Comparison of ENCODE assay signal across 9 mouse cellular contexts in genomic region chr8:85397508-85397907, GRCm38 (mm10). TPM values are rescaled to one million over a fixed set of nuclear protein-coding genes. Genes with fewer than 3 reads are reported as not detected.
DNase-seq lines count a peak whose midpoint lies in the region; ATAC-seq and TF ChIP-seq lines count a peak whose summit lies in the region.
"Had no signal": no experiment of that assay in that cellular context is flagged by ENCODE, and none has a peak within 500 bp of the region (broad histone marks: within the 10 kb centered on the region; RNA-seq: fewer than 3 reads in every experiment).

No protein-coding gene starts in this region.

- 48% methylated on average over 5 of the region's 5 CpGs for WGBS in hindbrain, embryonic 10.5 days
- WGBS in hindbrain, embryonic 16.5 days: 47% methylated on average over 5 of the region's 5 CpGs
- 31% methylated on average over 5 of the region's 5 CpGs for WGBS in heart, embryonic 13.5 days

- no peak overlapping the region for H3K4me2 ChIP-seq in hindbrain, embryonic 16.5 days (ENCODE audit: low read length)
- no peak overlapping the region for H3K4me2 ChIP-seq in heart, embryonic 13.5 days
- H3K4me2 ChIP-seq: embryonic facial prominence, embryonic 15.5 days had no signal

- peak; percentile 44 for DNase-seq in hindbrain, embryonic 10.5 days (ENCODE audit: low spot score)
- peak; percentile 12 to 41 for DNase-seq in adrenal gland, postnatal 4 days (ENCODE audit: low spot score in 2 of 2)
- peak; percentile 45 to 47 for DNase-seq in layer of hippocampus, postnatal 10 days (ENCODE audit: low spot score in 2 of 2)
- peak; percentile 10 to 14 for DNase-seq in natural killer cell, adult 2 months (ENCODE audit: low spot score in 2 of 2)
- no peak for DNase-seq in frontal cortex, postnatal 10 days (ENCODE audit: low spot score in 2 of 2)

- no peaks in the 10 kb centered on the region for H3K4me1 ChIP-seq in hindbrain, embryonic 10.5 days (replicated peaks)
- H3K4me1 ChIP-seq in hindbrain, embryonic 16.5 days (ENCODE audit: control insufficient read depth, insufficient read depth, low read depth, low read length): no peaks in the 10 kb centered on the region
- 0 out of 2 replicates have a peak, but pooled peaks cover 5% of the 10 kb centered on the region for H3K4me1 ChIP-seq in E14TG2a.4 (replicated peaks; ENCODE audit: low read depth, low read length)
- H3K4me1 ChIP-seq in heart, embryonic 13.5 days: peaks cover 35% of the 10 kb centered on the region
- H3K4me1 ChIP-seq: embryonic facial prominence, embryonic 15.5 days had no signal

- no peaks in the 10 kb centered on the region for H3K9me3 ChIP-seq in hindbrain, embryonic 10.5 days
- H3K9me3 ChIP-seq in hindbrain, embryonic 16.5 days (ENCODE audit: control insufficient read depth, low read length): no peaks in the 10 kb centered on the region
- H3K9me3 ChIP-seq in E14TG2a.4 (ENCODE audit: low read length): no peaks in the 10 kb centered on the region
- H3K9me3 ChIP-seq in heart, embryonic 13.5 days: no peaks in the 10 kb centered on the region; the same call in 1 of the 2 replicates
- H3K9me3 ChIP-seq: embryonic facial prominence, embryonic 15.5 days had no signal

- no peak overlapping the region for H3K27ac ChIP-seq in hindbrain, embryonic 10.5 days
- H3K27ac ChIP-seq in hindbrain, embryonic 16.5 days (ENCODE audit: low read depth, low read length): no peak overlapping the region
- H3K27ac ChIP-seq in heart, embryonic 13.5 days (replicated peaks): peak overlapping the region; percentile 54
- H3K27ac ChIP-seq: embryonic facial prominence, embryonic 15.5 days had no signal

- H3K9ac ChIP-seq in hindbrain, embryonic 16.5 days (ENCODE audit: low read depth, low read length): no peak overlapping the region
- H3K9ac ChIP-seq in heart, embryonic 13.5 days: 0 out of 2 replicates have a peak overlapping the region, but pooled peaks have one; percentile 47
- H3K9ac ChIP-seq: embryonic facial prominence, embryonic 15.5 days had no signal

- no peak overlapping the region for H3K4me3 ChIP-seq in hindbrain, embryonic 10.5 days
- H3K4me3 ChIP-seq in hindbrain, embryonic 16.5 days (ENCODE audit: low read length): no peak overlapping the region
- H3K4me3 ChIP-seq in E14TG2a.4 (replicated peaks; ENCODE audit: low read length): no peak overlapping the region
- no peak overlapping the region for H3K4me3 ChIP-seq in heart, embryonic 13.5 days
- H3K4me3 ChIP-seq: embryonic facial prominence, embryonic 15.5 days had no signal

- no peaks in the 10 kb centered on the region for H3K27me3 ChIP-seq in hindbrain, embryonic 10.5 days (ENCODE audit: insufficient read depth, poor library complexity, severe bottlenecking)
- no peaks in the 10 kb centered on the region for H3K27me3 ChIP-seq in hindbrain, embryonic 16.5 days (replicated peaks; ENCODE audit: control insufficient read depth, insufficient read depth, low read length)
- H3K27me3 ChIP-seq in E14TG2a.4 (ENCODE audit: insufficient read depth, low read length): 0 out of 2 replicates have a peak, but pooled peaks cover 3% of the 10 kb centered on the region
- no peaks in the 10 kb centered on the region for H3K27me3 ChIP-seq in heart, embryonic 13.5 days (replicated peaks)
- H3K27me3 ChIP-seq: embryonic facial prominence, embryonic 15.5 days had no signal

- no peaks in the 10 kb centered on the region for H3K36me3 ChIP-seq in hindbrain, embryonic 10.5 days
- H3K36me3 ChIP-seq in hindbrain, embryonic 16.5 days (ENCODE audit: control insufficient read depth, insufficient read depth, low read length): no peaks in the 10 kb centered on the region
- H3K36me3 ChIP-seq in E14TG2a.4 (ENCODE audit: insufficient read depth, low read length): no peaks in the 10 kb centered on the region
- H3K36me3 ChIP-seq in heart, embryonic 13.5 days: no peaks in the 10 kb centered on the region
- H3K36me3 ChIP-seq: embryonic facial prominence, embryonic 15.5 days had no signal

- no peak for ATAC-seq in hindbrain, embryonic 16.5 days
- ATAC-seq in heart, embryonic 13.5 days (ENCODE audit: extremely low read depth, insufficient number of reproducible peaks, low FRiP score, low TSS enrichment): no peak

- TF ChIP-seq CTCF in E14TG2a.4 (conservative IDR thresholded peaks at IDR 0.05; ENCODE audit: low read length): peak; percentile 80

RNA-seq across cellular contexts. Expression of gene Mylk3, which starts 11.4 kb away (rescaled TPM):
- polyA plus RNA-seq in hindbrain, embryonic 10.5 days (2016; fragmentation: Nextera tagmentation; extraction: Ambion mirVana): 1.2 and 1.3 TPM in 2 replicates
- 0.19 and 0.66 TPM in 2 replicates for polyA plus RNA-seq in hindbrain, embryonic 16.5 days (2015; fragmentation: Nextera tagmentation; extraction: Ambion mirVana)
- 1 to 10 TPM; 1.9 to 3.9 TPM for total RNA-seq in adrenal gland, postnatal 4 days (2021)
- polyA plus RNA-seq in heart, embryonic 13.5 days (2015; fragmentation: Nextera tagmentation; extraction: Ambion mirVana): 197 and 216 TPM in 2 replicates
- under 1 TPM; 0.36 to 0.39 TPM for total RNA-seq in layer of hippocampus, postnatal 10 days (2021)

RNA-seq across cellular contexts. Expression of gene 4921524J17Rik, which starts 35.1 kb away (rescaled TPM):
- 39.8 and 42.9 TPM in 2 replicates for polyA plus RNA-seq in hindbrain, embryonic 10.5 days (2016; fragmentation: Nextera tagmentation; extraction: Ambion mirVana)
- polyA plus RNA-seq in hindbrain, embryonic 16.5 days (2015; fragmentation: Nextera tagmentation; extraction: Ambion mirVana): 39.2 and 40.2 TPM in 2 replicates
- total RNA-seq in adrenal gland, postnatal 4 days (2021): 10 to 100 TPM; 36.1 to 37.5 TPM
- polyA plus RNA-seq in heart, embryonic 13.5 days (2015; fragmentation: Nextera tagmentation; extraction: Ambion mirVana): 52.9 and 62.3 TPM in 2 replicates
- total RNA-seq in layer of hippocampus, postnatal 10 days (2021): 10 to 100 TPM; 26.2 to 29.3 TPM

Comparison
In these comparisons a context has a peak if more than half of its experiments do, and no peak if none do; other contexts are left out.
1. DNase-seq: peak in hindbrain, embryonic 10.5 days (single experiment), adrenal gland, postnatal 4 days (2 of 2), layer of hippocampus, postnatal 10 days (2 of 2) and natural killer cell, adult 2 months (2 of 2); none in frontal cortex, postnatal 10 days (0 of 2).
2. RNA of gene Mylk3, which starts 11.4 kb away (polyA plus RNA-seq): 197 to 216 TPM in heart, embryonic 13.5 days; 1.2 to 1.3 TPM in hindbrain, embryonic 10.5 days and 0.19 to 0.66 TPM in hindbrain, embryonic 16.5 days; every median in the first group is over 10 times any median in the second.